Mouse (Mus musculus): ENCODE measurements around the gene Fbxw10.

DNA sequence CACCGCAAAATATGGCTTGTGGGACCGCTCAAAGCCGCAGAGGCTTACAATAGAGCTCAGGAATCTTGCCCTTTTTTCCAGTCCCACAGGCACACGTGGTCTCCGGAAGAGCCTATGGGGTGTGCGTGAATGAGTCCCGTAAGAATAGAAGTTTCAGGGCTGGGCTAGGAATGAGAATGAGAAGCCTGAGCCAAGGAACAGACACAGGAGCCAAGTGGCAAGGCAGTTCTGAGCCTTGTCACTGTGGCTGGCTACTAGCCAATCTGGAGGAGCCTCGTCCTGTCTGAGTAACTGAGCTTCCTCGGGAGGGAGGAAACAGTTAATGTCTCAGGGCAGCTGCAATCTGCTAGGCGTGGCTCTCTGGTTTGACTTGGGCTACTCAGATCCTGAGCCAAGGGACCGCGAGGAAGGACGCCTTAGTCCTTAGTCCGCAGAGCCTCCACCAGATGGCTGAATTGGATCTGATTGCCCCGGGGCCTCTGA is 26.8 kb upstream of the Fbxw10 start, which contains the start of gene Trim16:
- no peak for TF ChIP-seq CTCF (IDR thresholded peaks at IDR 0.05; ENCODE audit: low read depth)
- no peak for TF ChIP-seq EP300 (IDR thresholded peaks at IDR 0.05; ENCODE audit: low read depth)

Measured in liver, embryonic 14.5 days (tissue).